Mouse (Mus musculus): ENCODE results near the gene Khsrp. TPM values are rescaled to one million over a fixed set of nuclear protein-coding genes. Genes with fewer than 3 reads are reported as not detected.

Gene Khsrp
- polyA plus RNA-seq, 1 experiment from 2014 or later: 32.1 TPM

Other genes starting within 250 kb of the Khsrp start
- gene Rfx2, start 200.5 kb downstream of the Khsrp start, polyA plus RNA-seq (2014; fragmentation: Nextera tagmentation; extraction: Ambion mirVana): 3.6 and 4.6 TPM in 2 replicates
- gene Acsbg2, start 157.1 kb downstream of the Khsrp start, polyA plus RNA-seq (2014; fragmentation: Nextera tagmentation; extraction: Ambion mirVana): not detected in 2 replicates
- gene 1700061G19Rik, start 156.0 kb downstream of the Khsrp start, polyA plus RNA-seq (2014; fragmentation: Nextera tagmentation; extraction: Ambion mirVana): 0.50 and 0.56 TPM in 2 replicates
- gene Mllt1, start 96.1 kb downstream of the Khsrp start, polyA plus RNA-seq (2014; fragmentation: Nextera tagmentation; extraction: Ambion mirVana): 38.5 and 44.7 TPM in 2 replicates
- not detected in 2 replicates for gene Acer1, start 49.4 kb downstream of the Khsrp start, polyA plus RNA-seq (2014; fragmentation: Nextera tagmentation; extraction: Ambion mirVana)
- 167 and 195 TPM in 2 replicates for gene Clpp, start 41.2 kb downstream of the Khsrp start, polyA plus RNA-seq (2014; fragmentation: Nextera tagmentation; extraction: Ambion mirVana)
- 48.6 and 60.2 TPM in 2 replicates for gene Alkbh7, start 34.2 kb downstream of the Khsrp start, polyA plus RNA-seq (2014; fragmentation: Nextera tagmentation; extraction: Ambion mirVana)
- not detected in 2 replicates for gene Pspn, start 31.5 kb downstream of the Khsrp start, polyA plus RNA-seq (2014; fragmentation: Nextera tagmentation; extraction: Ambion mirVana)
- gene Gtf2f1, start 20.2 kb downstream of the Khsrp start, polyA plus RNA-seq (2014; fragmentation: Nextera tagmentation; extraction: Ambion mirVana): 65.7 and 69.6 TPM in 2 replicates
- 0.37 and 0.63 TPM in 2 replicates for gene Gm17949, start 20.1 kb downstream of the Khsrp start, polyA plus RNA-seq (2014; fragmentation: Nextera tagmentation; extraction: Ambion mirVana)
- not detected in 2 replicates for gene Slc25a41, start 10.1 kb upstream of the Khsrp start, polyA plus RNA-seq (2014; fragmentation: Nextera tagmentation; extraction: Ambion mirVana)
- 1.1 and 1.2 TPM in 2 replicates for gene Crb3, start 27.6 kb upstream of the Khsrp start, polyA plus RNA-seq (2014; fragmentation: Nextera tagmentation; extraction: Ambion mirVana)
- gene Slc25a23, start 28.3 kb upstream of the Khsrp start, polyA plus RNA-seq (2014; fragmentation: Nextera tagmentation; extraction: Ambion mirVana): 37.2 and 48.9 TPM in 2 replicates
- gene Dennd1c, start 47.0 kb upstream of the Khsrp start, polyA plus RNA-seq (2014; fragmentation: Nextera tagmentation; extraction: Ambion mirVana): 3.2 and 4.3 TPM in 2 replicates
- 347 and 373 TPM in 2 replicates for gene Tubb4a, start 56.3 kb upstream of the Khsrp start, polyA plus RNA-seq (2014; fragmentation: Nextera tagmentation; extraction: Ambion mirVana)
- 4.8 and 8.4 TPM in 2 replicates for gene Tnfsf9, start 73.8 kb upstream of the Khsrp start, polyA plus RNA-seq (2014; fragmentation: Nextera tagmentation; extraction: Ambion mirVana)
- gene Cd70, start 118.3 kb upstream of the Khsrp start, polyA plus RNA-seq (2014; fragmentation: Nextera tagmentation; extraction: Ambion mirVana): 0.44 and 2.3 TPM in 2 replicates
- not detected in 2 replicates for gene Tnfsf14, start 162.7 kb upstream of the Khsrp start, polyA plus RNA-seq (2014; fragmentation: Nextera tagmentation; extraction: Ambion mirVana)
- gene C3, start 196.6 kb upstream of the Khsrp start, polyA plus RNA-seq (2014; fragmentation: Nextera tagmentation; extraction: Ambion mirVana): 0.82 and 2.7 TPM in 2 replicates
- gene Gpr108, start 216.9 kb upstream of the Khsrp start, polyA plus RNA-seq (2014; fragmentation: Nextera tagmentation; extraction: Ambion mirVana): 23.1 and 24.9 TPM in 2 replicates
- 5.4 and 9.0 TPM in 2 replicates for gene Trip10, start 217.9 kb upstream of the Khsrp start, polyA plus RNA-seq (2014; fragmentation: Nextera tagmentation; extraction: Ambion mirVana)
- 1.1 and 1.7 TPM in 2 replicates for gene Vav1, start 247.6 kb upstream of the Khsrp start, polyA plus RNA-seq (2014; fragmentation: Nextera tagmentation; extraction: Ambion mirVana)